Mouse (Mus musculus) hindbrain, embryonic 16.5 days (tissue): ENCODE results near the gene Il16. TPM values are rescaled to one million over a fixed set of nuclear protein-coding genes. Genes with fewer than 3 reads are reported as not detected.

Experiments
- ATAC-seq: fragments of 200-750 bp; cut with Nextera tagmentation; 2 replicates; pipeline ENCODE4 v1.8.0; 2017; ENCODE audit warnings: moderate TSS enrichment, moderate library complexity
- H3K27ac ChIP-seq: fragments of 300-500 bp; sonication (generic); 2 replicates; pipeline ENCODE4 v1.5.1; 2014; ENCODE audit warnings: low read depth, mild to moderate bottlenecking, control low read depth, low read length, moderate library complexity
- H3K27me3 ChIP-seq: fragments of 300-500 bp; sonication (generic); replicated peaks from 2 replicates; pipeline ENCODE4 v1.6.1; 2014; ENCODE audit warnings: low read length; ENCODE audit not compliant: control insufficient read depth, insufficient read depth
- H3K36me3 ChIP-seq: fragments of 300-500 bp; sonication (generic); 2 replicates; pipeline ENCODE4 v1.6.1; 2014; ENCODE audit warnings: mild to moderate bottlenecking, low read length, moderate library complexity, mixed read lengths; ENCODE audit not compliant: control insufficient read depth, insufficient read depth
- H3K4me1 ChIP-seq: fragments of 300-500 bp; sonication (generic); 2 replicates; pipeline ENCODE4 v1.6.1; 2014; ENCODE audit warnings: low read depth, low read length; ENCODE audit not compliant: control insufficient read depth, insufficient read depth
- H3K4me2 ChIP-seq: fragments of 300-500 bp; sonication (generic); 2 replicates; pipeline ENCODE4 v1.6.1; 2014; ENCODE audit warnings: mild to moderate bottlenecking, low read length, control low read depth, moderate library complexity
- H3K4me3 ChIP-seq: fragments of 300-500 bp; sonication (generic); 2 replicates; pipeline ENCODE4 v1.5.1; 2014; ENCODE audit warnings: mild to moderate bottlenecking, low read length, control low read depth, moderate library complexity
- H3K9ac ChIP-seq: fragments of 300-500 bp; sonication (generic); 2 replicates; pipeline ENCODE4 v1.6.1; 2014; ENCODE audit warnings: low read depth, mild to moderate bottlenecking, control low read depth, low read length, moderate library complexity
- H3K9me3 ChIP-seq: fragments of 300-500 bp; sonication (generic); 2 replicates; pipeline ENCODE4 v1.6.1; 2014; ENCODE audit warnings: mild to moderate bottlenecking, low read length, moderate library complexity; ENCODE audit not compliant: control insufficient read depth
- WGBS: fragments of 180-500 bp; shearing (Covaris S2); extraction: QIAGEN DNeasy Blood & Tissue Kit; methylation state at CpG from one replicate; pipeline ENCODE4 v1.1.7; 2014; 5-methylcytosine and 5-hydroxymethylcytosine counted together
- polyA plus RNA-seq: library from polyadenylated mRNA; unstranded; fragments of >200 nt; fragmentation: Nextera tagmentation; extraction: Ambion mirVana; gene quantifications from 2 replicates; pipeline ENCODE4 v1.2.1, GENCODE M21; 2015

Gene Il16
- polyA plus RNA-seq, 1 experiment from 2014 or later = 1.1 TPM

- no peaks in the 10 kb centered on the region for H3K36me3 ChIP-seq
- no peaks in the 10 kb centered on the region for H3K27me3 ChIP-seq
- no peaks in the 10 kb centered on the region for H3K9me3 ChIP-seq
- 85% methylated on average over 6 of the region's 6 CpGs for WGBS
- H3K4me3 ChIP-seq = no peak overlapping the region
- no peak overlapping the region for H3K9ac ChIP-seq
- H3K27ac ChIP-seq = no peak overlapping the region
- H3K4me2 ChIP-seq = no peak overlapping the region
- H3K4me1 ChIP-seq = no peaks in the 10 kb centered on the region; the same call in 1 of the 2 replicates
- ATAC-seq = no peak
Observed at GRCm38 (mm10) chr7:83731297-83731696, 14.2 kb downstream of the Il16 start.

- no peak for ATAC-seq
- no peak overlapping the region for H3K9ac ChIP-seq
- no peaks in the 10 kb centered on the region for H3K36me3 ChIP-seq
- WGBS = 79% methylated on average over 5 of the region's 5 CpGs
- H3K4me3 ChIP-seq = no peak overlapping the region
- no peak overlapping the region for H3K27ac ChIP-seq
- no peaks in the 10 kb centered on the region for H3K27me3 ChIP-seq
- no peak overlapping the region for H3K4me2 ChIP-seq
- H3K9me3 ChIP-seq = no peaks in the 10 kb centered on the region
- no peaks in the 10 kb centered on the region; the same call in 1 of the 2 replicates for H3K4me1 ChIP-seq
Observed at GRCm38 (mm10) chr7:83726936-83727632, 18.4 kb downstream of the Il16 start.

DNA sequence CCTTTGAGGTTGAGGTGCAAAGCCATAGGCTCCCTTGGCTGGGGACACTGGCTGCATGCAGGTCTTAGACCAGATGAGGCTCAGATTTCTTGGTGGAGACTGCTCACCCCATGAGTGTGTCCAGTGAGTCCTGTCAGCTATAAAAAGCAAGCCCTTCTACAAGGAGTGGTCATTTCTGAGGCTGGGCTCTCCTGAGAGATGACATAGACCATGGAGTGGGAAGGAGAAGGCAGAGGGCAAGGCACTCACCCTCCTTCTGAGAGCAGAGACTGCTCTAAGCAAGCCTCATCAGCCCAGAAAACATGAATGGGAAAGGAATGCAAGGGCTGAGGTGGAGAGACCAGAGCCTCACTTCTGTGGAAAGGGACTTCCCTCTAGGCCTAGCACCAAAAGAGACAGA, 19.7 kb downstream of the Il16 start:
- Histone ChIP-seq H3K9me3 (no peaks in the 10 kb centered on the region), H3K4me1 (no peaks in the 10 kb centered on the region), H3K27ac (no peak overlapping the region), H3K4me2 (no peak overlapping the region), H3K9ac (no peak overlapping the region), H3K36me3 (no peaks in the 10 kb centered on the region), H3K4me3 (no peak overlapping the region), H3K27me3 (no peaks in the 10 kb centered on the region)
- ATAC-seq = no peak

- ATAC-seq = no peak
- H3K4me1 ChIP-seq = no peaks in the 10 kb centered on the region
- H3K36me3 ChIP-seq = no peaks in the 10 kb centered on the region
- no peaks in the 10 kb centered on the region for H3K27me3 ChIP-seq
- no peak overlapping the region for H3K4me2 ChIP-seq
- no peak overlapping the region for H3K9ac ChIP-seq
- H3K4me3 ChIP-seq = no peak overlapping the region
- 66% methylated on average over 2 of the region's 2 CpGs for WGBS
- no peak overlapping the region for H3K27ac ChIP-seq
- H3K9me3 ChIP-seq = no peaks in the 10 kb centered on the region
Observed at GRCm38 (mm10) chr7:83724541-83724940, 21.0 kb downstream of the Il16 start.

- ATAC-seq = no peak
- no peak overlapping the region for H3K27ac ChIP-seq
- no peaks in the 10 kb centered on the region for H3K36me3 ChIP-seq
- H3K4me3 ChIP-seq = no peak overlapping the region
- H3K27me3 ChIP-seq = no peaks in the 10 kb centered on the region
- H3K4me2 ChIP-seq = no peak overlapping the region
- H3K9ac ChIP-seq = no peak overlapping the region
- H3K9me3 ChIP-seq = no peaks in the 10 kb centered on the region
- no peaks in the 10 kb centered on the region for H3K4me1 ChIP-seq
Observed at GRCm38 (mm10) chr7:83723954-83724353, 21.6 kb downstream of the Il16 start.

GRCm38 (mm10) chr7:83723221-83723620, 22.3 kb downstream of the Il16 start:
- no peak overlapping the region for H3K4me3 ChIP-seq
- no peaks in the 10 kb centered on the region for H3K27me3 ChIP-seq
- H3K4me2 ChIP-seq = no peak overlapping the region
- WGBS = 77% methylated on average over 8 of the region's 8 CpGs
- H3K9me3 ChIP-seq = no peaks in the 10 kb centered on the region
- no peak overlapping the region for H3K9ac ChIP-seq
- H3K27ac ChIP-seq = no peak overlapping the region
- no peaks in the 10 kb centered on the region for H3K36me3 ChIP-seq
- H3K4me1 ChIP-seq = no peaks in the 10 kb centered on the region
- ATAC-seq = no peak

GRCm38 (mm10) chr7:83722485-83722884, 23.0 kb downstream of the Il16 start:
- WGBS = 87% methylated on average over 14 of the region's 14 CpGs

GRCm38 (mm10) chr7:83720231-83720630, 25.3 kb downstream of the Il16 start:
- 84% methylated on average over 8 of the region's 8 CpGs for WGBS
- ATAC-seq = no peak
- Histone ChIP-seq H3K9me3 (no peaks in the 10 kb centered on the region), H3K4me3 (no peak overlapping the region), H3K9ac (no peak overlapping the region), H3K4me1 (no peaks in the 10 kb centered on the region), H3K27ac (no peak overlapping the region), H3K27me3 (no peaks in the 10 kb centered on the region), H3K4me2 (no peak overlapping the region), H3K36me3 (no peaks in the 10 kb centered on the region)

More at GRCm38 (mm10) chr7:83722485-83722884, 23.0 kb downstream of the Il16 start:
- Histone ChIP-seq H3K27ac (no peak overlapping the region), H3K27me3 (no peaks in the 10 kb centered on the region), H3K4me3 (no peak overlapping the region), H3K4me1 (no peaks in the 10 kb centered on the region), H3K9me3 (no peaks in the 10 kb centered on the region), H3K36me3 (no peaks in the 10 kb centered on the region), H3K9ac (no peak overlapping the region), H3K4me2 (no peak overlapping the region)
- no peak for ATAC-seq

GRCm38 (mm10) chr7:83717021-83717725, 28.4 kb downstream of the Il16 start:
- Histone ChIP-seq H3K4me1 (no peaks in the 10 kb centered on the region), H3K9me3 (no peaks in the 10 kb centered on the region), H3K27ac (no peak overlapping the region), H3K4me2 (no peak overlapping the region), H3K36me3 (no peaks in the 10 kb centered on the region), H3K9ac (no peak overlapping the region), H3K27me3 (no peaks in the 10 kb centered on the region), H3K4me3 (no peak overlapping the region)
- ATAC-seq = no peak
- WGBS = 66% methylated on average over 5 of the region's 5 CpGs
